Mouse (Mus musculus) right cerebral cortex, adult 18-20 months (tissue): ENCODE results near the gene Fbxw9.

Source experiments
- DNase-seq: peaks from one replicate; pipeline ENCODE4 v3.0.0; 2022; ENCODE audit warnings: mixed read lengths

Fbxw9 gene

GRCm38 (mm10) chr8:85086238-85086637 lies 26.4 kb downstream of the Fbxw9 start:
- DNase-seq = no peak

DNA sequence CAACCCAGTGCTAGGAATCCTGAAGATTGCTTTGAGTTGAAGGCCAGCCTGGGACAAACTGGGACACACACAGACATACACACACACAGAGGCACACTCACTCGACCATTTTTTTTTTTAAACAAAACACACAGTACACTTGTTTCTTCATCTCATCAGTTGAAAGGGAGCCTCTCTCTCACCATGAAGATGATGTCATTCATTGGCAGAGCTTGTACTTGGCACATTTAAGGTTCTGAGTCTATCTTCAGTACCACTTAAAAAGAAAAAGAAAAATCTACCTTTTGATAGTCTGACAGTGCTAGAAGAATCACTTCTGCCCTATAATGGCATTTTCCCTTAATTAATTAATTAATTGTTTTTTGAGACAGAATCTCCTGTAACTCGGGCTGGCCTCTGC lies 28.9 kb downstream of the Fbxw9 start:
- DNase-seq = no peak

GRCm38 (mm10) chr8:85090856-85091255 lies 31.0 kb downstream of the Fbxw9 start:
- no peak for DNase-seq

GRCm38 (mm10) chr8:85091526-85092090 lies 31.8 kb downstream of the Fbxw9 start:
- DNase-seq = no peak

- DNase-seq = no peak
Measured at GRCm38 (mm10) chr8:85095051-85095450, 35.2 kb downstream of the Fbxw9 start.

DNA sequence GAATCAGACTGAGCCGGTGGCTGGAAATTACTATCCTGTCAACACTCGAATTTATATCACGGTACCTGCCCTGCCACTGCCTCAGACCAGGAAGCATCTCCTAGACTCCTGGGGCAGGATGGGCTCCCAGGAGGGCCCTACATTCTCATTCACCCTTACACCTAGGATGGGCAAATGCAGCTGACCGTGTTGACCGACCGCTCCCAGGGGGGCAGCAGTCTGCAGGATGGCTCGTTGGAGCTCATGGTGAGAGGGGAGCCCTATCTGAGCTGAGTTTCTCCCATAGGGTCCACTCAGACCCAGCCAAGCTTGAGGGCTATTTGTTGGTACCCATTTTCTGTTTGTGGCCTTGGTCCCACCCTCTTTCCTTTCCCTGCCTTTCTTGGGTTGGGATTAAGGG lies 35.7 kb downstream of the Fbxw9 start:
- no peak for DNase-seq

DNA sequence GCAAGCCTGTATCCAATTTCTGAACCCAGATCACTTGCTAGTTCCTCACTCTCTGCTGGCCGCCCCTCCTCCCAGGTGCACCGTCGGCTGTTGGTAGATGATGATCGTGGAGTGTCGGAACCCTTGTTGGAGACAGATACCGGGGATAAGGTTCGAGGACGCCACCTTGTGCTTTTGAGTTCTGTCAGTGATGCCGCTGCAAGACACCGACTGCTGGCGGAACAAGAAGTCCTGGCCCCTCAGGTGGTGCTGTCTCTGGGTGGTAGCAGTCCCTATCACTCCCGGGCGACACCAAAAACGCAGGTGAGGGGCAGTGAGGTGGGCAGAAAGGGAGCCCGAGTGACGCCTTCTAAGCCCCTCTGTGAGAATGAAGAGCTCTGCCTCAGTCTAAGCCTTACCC lies 36.3 kb downstream of the Fbxw9 start:
- DNase-seq = no peak

DNA sequence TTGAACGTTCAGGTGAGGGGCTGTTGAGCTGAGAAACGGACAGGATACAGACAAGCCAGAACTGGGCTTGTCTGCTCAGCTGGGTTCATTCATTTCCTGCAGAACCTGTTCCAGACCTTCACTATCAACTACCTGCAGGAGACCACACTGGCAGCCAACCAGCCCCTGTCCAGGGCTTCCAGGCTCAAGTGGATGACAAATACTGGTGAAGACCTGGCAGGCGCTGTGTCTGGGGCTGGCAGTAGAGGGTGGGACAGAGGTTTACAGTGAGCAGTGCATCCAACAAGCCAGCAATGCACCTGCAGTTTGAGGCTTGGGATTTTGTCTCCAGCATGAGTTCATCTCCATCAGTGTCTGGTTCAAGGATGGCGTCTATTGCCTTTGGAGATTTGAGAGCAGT lies 37.0 kb downstream of the Fbxw9 start:
- DNase-seq = no peak

DNA sequence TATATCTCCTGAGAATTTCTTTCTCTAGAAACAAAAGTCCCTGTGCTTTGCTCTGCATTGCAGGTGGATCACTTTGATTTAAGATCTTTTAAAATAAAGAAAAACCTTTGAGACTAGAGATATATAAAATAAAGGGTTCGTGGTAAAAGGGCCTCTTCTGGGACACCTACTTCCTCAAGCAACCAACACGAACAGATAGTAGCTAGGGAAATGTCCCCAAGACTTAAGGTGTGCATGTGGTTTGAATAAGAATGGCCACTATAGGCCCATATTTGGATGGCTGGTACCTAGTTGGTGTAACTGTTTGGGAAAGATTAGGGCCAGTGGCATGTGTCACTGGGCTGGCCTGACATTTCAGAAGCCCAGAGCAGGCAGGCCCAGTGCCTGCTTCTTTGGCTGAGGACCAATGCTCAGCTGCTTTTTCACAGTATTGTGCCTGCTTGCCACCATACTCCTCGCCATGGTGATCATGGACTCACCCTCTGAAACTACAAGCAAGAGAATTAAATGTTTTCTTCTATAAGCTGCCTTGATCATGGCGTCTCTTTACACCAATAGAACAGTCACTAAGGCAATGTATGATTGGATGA lies 40.3 kb downstream of the Fbxw9 start:
- no peak for DNase-seq

GRCm38 (mm10) chr8:85113241-85113640 lies 53.4 kb downstream of the Fbxw9 start:
- no peak for DNase-seq

- DNase-seq = no peak
Measured at GRCm38 (mm10) chr8:85115501-85115900, 55.6 kb downstream of the Fbxw9 start.
